Mouse (Mus musculus) gastrocnemius, postnatal 4 days (tissue): ENCODE data around the gene Hes5. TPM values are rescaled to one million over a fixed set of nuclear protein-coding genes. Genes with fewer than 3 reads are reported as not detected.

ENCODE experiments used
- DNase-seq, 2 experiments: peaks; one replicate each; pipeline ENCODE4 v3.0.0; 2021 to 2022; ENCODE audit warnings: low spot score in 2 of 2, mixed read lengths in 2 of 2
- total RNA-seq, 2 experiments: library from RNA; stranded (reverse); gene quantifications; 2 replicates each; pipeline ENCODE4 v1.2.3; 2021

Hes5 gene
- total RNA-seq, 2 experiments from 2014 or later = 0.49 to 0.67 TPM

- DNase-seq = no peak
Measured at GRCm38 (mm10) chr4:155011312-155012025, 50.7 kb downstream of the Hes5 start.

Other genes with a start within 250 kb of the Hes5 start
- under 1 TPM; 0.13 to 0.22 TPM for gene Ttc34, start 123.5 kb upstream of the Hes5 start, total RNA-seq
- under 1 TPM; 0.34 to 0.62 TPM for gene Mmel1, start 91.3 kb upstream of the Hes5 start, total RNA-seq
- 100 to 1,000 TPM; 100 to 112 TPM for gene Fam213b, start 61.8 kb upstream of the Hes5 start, total RNA-seq
- gene Tnfrsf14, start 32.4 kb upstream of the Hes5 start, total RNA-seq = 1 to 10 TPM; 3.2 to 4.3 TPM
- 10 to 100 TPM; 27.4 to 29.9 TPM for gene Pank4, start 3.2 kb downstream of the Hes5 start, total RNA-seq
- under 1 TPM; 0.15 to 0.29 TPM for gene Plch2, start 95.9 kb downstream of the Hes5 start, total RNA-seq
- gene Pex10, start 106.1 kb downstream of the Hes5 start, total RNA-seq = 10 to 100 TPM; 12.2 to 14.0 TPM
- gene Rer1, start 125.5 kb downstream of the Hes5 start, total RNA-seq = 10 to 100 TPM; 61.1 to 63.1 TPM
- gene Morn1, start 125.7 kb downstream of the Hes5 start, total RNA-seq = 1 to 10 TPM; 3.9 to 4.4 TPM